Mouse (Mus musculus): ENCODE data around the gene Hpse2.

DNA sequence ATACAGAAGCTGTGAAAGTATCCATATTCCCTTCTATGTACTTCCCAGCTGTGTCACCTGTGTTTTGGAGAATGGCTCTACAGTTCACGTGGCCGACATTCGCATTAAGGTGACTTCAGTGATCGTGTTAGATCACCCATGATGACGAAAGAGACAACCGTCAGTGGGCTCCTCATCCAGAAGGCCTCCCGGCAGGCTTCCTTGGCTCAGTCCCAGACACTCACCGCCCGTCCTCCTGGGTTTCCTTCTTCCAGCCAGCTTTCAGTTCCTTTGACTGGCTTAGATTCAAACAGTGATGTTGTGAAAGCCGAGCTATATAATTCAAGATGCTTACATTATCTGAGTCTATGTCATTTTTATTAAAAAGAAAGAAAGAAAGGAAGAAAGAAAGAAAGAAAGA lies 550.6 kb downstream of the Hpse2 start:
- TF ChIP-seq GATA1 (IDR thresholded peaks at IDR 0.05; ENCODE audit: low read length) = no peak
- no peak for TF ChIP-seq TAL1 (IDR thresholded peaks at IDR 0.05; ENCODE audit: low read length)
